Mouse (Mus musculus) lung, postnatal 0 days (tissue): ENCODE measurements around the gene Abat.

Experiments used
- CTCF ChIP-seq: IDR thresholded peaks from 2 replicates; pipeline ENCODE4 v1.5.1; 2016; ENCODE audit warnings: antibody characterized with exemption, mild to moderate bottlenecking
- EP300 ChIP-seq: IDR thresholded peaks from 2 replicates; pipeline ENCODE4 v1.6.1; 2016; ENCODE audit warnings: antibody characterized with exemption, mild to moderate bottlenecking, control low read depth

DNA sequence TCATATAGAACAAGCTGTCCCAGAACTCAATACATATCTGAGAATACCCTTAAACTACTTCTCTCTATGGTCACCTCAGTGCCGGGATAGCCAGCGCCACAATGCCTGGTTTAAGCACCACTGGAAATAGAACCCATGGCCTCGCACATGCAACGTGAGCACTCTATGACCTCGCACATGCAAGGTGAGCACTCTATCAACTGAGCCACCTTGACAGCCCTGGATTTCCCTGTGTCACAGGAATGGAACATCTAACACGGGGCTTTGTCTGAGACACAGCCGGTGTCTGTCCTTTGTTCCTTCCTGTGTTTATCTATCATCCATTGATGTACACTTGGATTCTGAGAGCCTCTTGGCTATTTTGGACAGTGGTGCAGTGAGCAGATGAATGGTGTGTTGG lies 55.7 kb downstream of the Abat start:
- TF ChIP-seq CTCF (no peak), EP300 (no peak)
